ENCODE assay signal across 8 mouse cellular contexts in the genomic region with DNA sequence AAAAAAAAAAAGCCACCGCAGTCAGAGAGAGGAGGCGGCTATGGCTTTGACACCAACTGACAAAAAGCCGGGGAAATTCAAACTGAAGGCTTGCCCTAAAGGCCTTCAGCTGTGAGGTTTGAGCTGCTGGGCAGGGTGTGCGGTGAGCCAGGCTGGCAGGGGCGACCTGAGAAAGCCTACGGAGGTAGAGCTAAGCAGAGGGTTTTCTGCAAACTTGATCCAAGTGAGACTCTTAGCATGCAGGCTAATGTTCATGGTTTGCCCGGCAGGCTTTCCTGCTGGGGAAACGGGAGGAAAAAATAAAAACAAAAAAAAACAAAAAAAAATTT.
DNase-seq lines count a peak whose midpoint lies in the region; ATAC-seq and TF ChIP-seq lines count a peak whose summit lies in the region.

No protein-coding gene starts in this region.

- no peaks in the 10 kb centered on the region for H3K9me3 ChIP-seq in lung, embryonic 16.5 days (ENCODE audit: control insufficient read depth, low read length)
- no peaks in the 10 kb centered on the region for H3K9me3 ChIP-seq in limb, embryonic 10.5 days (replicated peaks)
- H3K9me3 ChIP-seq in stomach, embryonic 14.5 days (ENCODE audit: control insufficient read depth, low read depth, low read length), result no peaks in the 10 kb centered on the region

- no peak for TF ChIP-seq EP300 in heart, adult 2 months (IDR thresholded peaks at IDR 0.05; ENCODE audit: insufficient read depth, low read depth, low read length)

- no peaks in the 10 kb centered on the region for H3K36me3 ChIP-seq in heart, adult 2 months (ENCODE audit: control insufficient read depth, insufficient read depth, low read length)
- H3K36me3 ChIP-seq in lung, embryonic 16.5 days (ENCODE audit: control insufficient read depth, insufficient read depth, low read length), result no peaks in the 10 kb centered on the region
- H3K36me3 ChIP-seq in limb, embryonic 10.5 days, result no peaks in the 10 kb centered on the region
- H3K36me3 ChIP-seq in stomach, embryonic 14.5 days (ENCODE audit: control insufficient read depth, insufficient read depth, low read length), result no peaks in the 10 kb centered on the region

- no peak for TF ChIP-seq POLR2A in heart, adult 2 months (IDR thresholded peaks at IDR 0.05; ENCODE audit: insufficient read depth, low read depth, low read length)

- H3K79me2 ChIP-seq in heart, adult 2 months (replicated peaks; ENCODE audit: control insufficient read depth, insufficient read depth, low read length), result no peaks in the 10 kb centered on the region

- peaks cover 3% of the 10 kb centered on the region for H3K4me1 ChIP-seq in heart, adult 2 months (ENCODE audit: control insufficient read depth, insufficient read depth, low read length)
- peaks cover 10% of the 10 kb centered on the region for H3K4me1 ChIP-seq in lung, embryonic 16.5 days (replicated peaks; ENCODE audit: control insufficient read depth, insufficient read depth, low read length)
- H3K4me1 ChIP-seq in limb, embryonic 10.5 days, result peaks cover 20% of the 10 kb centered on the region
- no peaks in the 10 kb centered on the region for H3K4me1 ChIP-seq in stomach, embryonic 14.5 days (ENCODE audit: control insufficient read depth, insufficient read depth, low read length)

- intact Hi-C loops in heart, adult 2 months (cut with DNase I), result no loop called here

- 27% methylated on average over 8 of the region's 8 CpGs for WGBS in heart, adult 2 months
- WGBS in lung, embryonic 16.5 days, result 29% methylated on average over 8 of the region's 8 CpGs
- 38% methylated on average over 8 of the region's 8 CpGs for WGBS in limb, embryonic 10.5 days
- 48% methylated on average over 8 of the region's 8 CpGs for WGBS in stomach, embryonic 14.5 days

- no peak for TF ChIP-seq CTCF in heart, adult 2 months (IDR thresholded peaks at IDR 0.05)

- peak overlapping the region; percentile 25; the same call in 1 of the 2 replicates for H3K9ac ChIP-seq in heart, adult 2 months (ENCODE audit: low read depth, low read length)
- peak overlapping the region; percentile 45 for H3K9ac ChIP-seq in lung, embryonic 16.5 days (ENCODE audit: low read length)
- no peak overlapping the region for H3K9ac ChIP-seq in stomach, embryonic 14.5 days (replicated peaks; ENCODE audit: low read depth, low read length)

- H3K4me2 ChIP-seq in lung, embryonic 16.5 days (ENCODE audit: low read depth, low read length), result peak overlapping the region; percentile 66
- peak overlapping the region; percentile 21 for H3K4me2 ChIP-seq in stomach, embryonic 14.5 days (replicated peaks; ENCODE audit: low read depth, low read length)

- no peak for ATAC-seq in lung, embryonic 16.5 days (ENCODE audit: low read depth)
- ATAC-seq in stomach, embryonic 14.5 days (ENCODE audit: insufficient number of reproducible peaks, insufficient read depth, low FRiP score, low read depth), result no peak

- DNase-seq in heart, adult 2 months, result no peak
- no peak for DNase-seq in heart, adult 8-10 months (ENCODE audit: low spot score)
- no peak for DNase-seq in lung, postnatal 14 days
- no peak for DNase-seq in limb, embryonic 10.5 days (ENCODE audit: low spot score)
- DNase-seq in thymus, adult 18-20 months, result no peak
- DNase-seq in thymus, postnatal 36 days, result no peak

- no peak overlapping the region for H3K4me3 ChIP-seq in heart, adult 2 months
- peak overlapping the region; percentile 37 for H3K4me3 ChIP-seq in lung, embryonic 16.5 days (ENCODE audit: low read length)
- peak overlapping the region; percentile 36 for H3K4me3 ChIP-seq in limb, embryonic 10.5 days
- H3K4me3 ChIP-seq in stomach, embryonic 14.5 days (ENCODE audit: low read depth, low read length), result no peak overlapping the region

- H3K27me3 ChIP-seq in heart, adult 2 months (ENCODE audit: control insufficient read depth, insufficient read depth, low read length), result no peaks in the 10 kb centered on the region
- no peaks in the 10 kb centered on the region for H3K27me3 ChIP-seq in lung, embryonic 16.5 days (ENCODE audit: control insufficient read depth, insufficient read depth, low read depth, low read length)
- no peaks in the 10 kb centered on the region for H3K27me3 ChIP-seq in limb, embryonic 10.5 days (ENCODE audit: low read depth, poor library complexity, severe bottlenecking)
- H3K27me3 ChIP-seq in stomach, embryonic 14.5 days (ENCODE audit: control insufficient read depth, insufficient read depth, low read length), result no peaks in the 10 kb centered on the region

- H3K27ac ChIP-seq in heart, adult 2 months, result no peak overlapping the region
- peak overlapping the region; percentile 43; the same call in 1 of the 2 replicates for H3K27ac ChIP-seq in lung, embryonic 16.5 days (ENCODE audit: low read length)
- peak overlapping the region; percentile 82 for H3K27ac ChIP-seq in limb, embryonic 10.5 days
- peak overlapping the region; percentile 33; the same call in 1 of the 2 replicates for H3K27ac ChIP-seq in stomach, embryonic 14.5 days (ENCODE audit: low read length)

Comparison
In these comparisons a context has a peak if more than half of its experiments do, and no peak if none do; other contexts are left out.
1. H3K4me3 ChIP-seq: peak in lung, embryonic 16.5 days (single experiment) and limb, embryonic 10.5 days (single experiment); none in heart, adult 2 months (single experiment) and stomach, embryonic 14.5 days (single experiment).